Mouse (Mus musculus): Measurements from ENCODE around the gene Oscp1.

The Oscp1 gene

DNA sequence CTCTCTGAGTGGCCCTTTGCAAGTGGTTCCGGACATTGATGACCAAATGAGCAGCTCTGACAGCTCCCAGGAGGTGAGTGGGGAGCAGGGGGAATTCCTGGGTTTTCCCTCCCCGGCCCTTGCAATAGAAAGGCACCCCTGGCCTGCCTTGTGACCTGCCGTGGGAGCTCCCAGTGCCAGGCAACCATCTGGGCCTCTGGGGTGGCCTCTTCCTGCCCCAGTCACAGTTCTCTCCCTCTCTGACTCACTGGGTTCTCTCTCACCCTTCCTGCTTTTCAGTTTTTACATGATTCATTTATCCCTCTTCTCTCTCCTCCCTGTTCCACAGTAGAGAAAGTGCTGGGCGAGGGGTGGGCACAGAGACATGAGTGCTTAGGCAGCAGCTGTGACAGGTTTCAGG is 79.4 kb downstream of the Oscp1 start:
- in situ Hi-C loops (cut with MboI, MseI), result no loop called here

- in situ Hi-C loops (cut with MboI, MseI), result no loop called here
These were observed 82.7 kb downstream of the Oscp1 start for GRCm38 (mm10) chr4:126141021-126141420.

Data from regulatory T cell (primary cell).